Mouse (Mus musculus) liver, postnatal 0 days (tissue): ENCODE results near the gene Vars.
"Not testable (repeated sequence)": the region's sequence is repeated elsewhere in the genome, so short reads cannot be mapped to it uniquely, and the experiment has no call there.

Experiments
- CTCF ChIP-seq: sonication (generic); IDR thresholded peaks from 2 replicates; pipeline ENCODE4 v1.5.1; 2016; ENCODE audit warnings: antibody characterized with exemption, low read depth
- EP300 ChIP-seq: IDR thresholded peaks from 2 replicates; pipeline ENCODE4 v1.6.1; 2016; ENCODE audit warnings: antibody characterized with exemption, low read depth, mild to moderate bottlenecking

- not testable (repeated sequence) for TF ChIP-seq CTCF, EP300
These were observed 28.6 kb upstream of the Vars start, which contains the start of the genes Hspa1a and Hspa1l for GRCm38 (mm10) chr17:34972069-34972749.
